Mouse (Mus musculus) midbrain, embryonic 10.5 days (tissue): Measurements from ENCODE around the gene Gnai2. TPM values are rescaled to one million over a fixed set of nuclear protein-coding genes. Genes with fewer than 3 reads are reported as not detected.

Source experiments
- DNase-seq: peaks from one replicate; pipeline ENCODE4 v3.0.0-alpha.2; 2017; ENCODE audit warnings: low spot score
- H3K27ac ChIP-seq: fragments of 300-500 bp; sonication (generic); replicated peaks from 2 replicates; pipeline ENCODE4 v1.5.1; 2016; ENCODE audit warnings: mild to moderate bottlenecking
- H3K27me3 ChIP-seq: fragments of 300-500 bp; sonication (generic); 2 replicates; pipeline ENCODE4 v1.6.1; 2016; ENCODE audit warnings: low read depth, mild to moderate bottlenecking; ENCODE audit not compliant: poor library complexity, severe bottlenecking
- H3K36me3 ChIP-seq: fragments of 300-500 bp; sonication (generic); 2 replicates; pipeline ENCODE4 v1.6.1; 2016; ENCODE audit warnings: mild to moderate bottlenecking, moderate library complexity
- H3K4me1 ChIP-seq: fragments of 300-500 bp; sonication (generic); 2 replicates; pipeline ENCODE4 v1.6.1; 2016
- H3K4me3 ChIP-seq: fragments of 300-500 bp; sonication (generic); 2 replicates; pipeline ENCODE4 v1.5.1; 2016; ENCODE audit warnings: mild to moderate bottlenecking, moderate library complexity
- H3K9me3 ChIP-seq: fragments of 300-500 bp; sonication (generic); replicated peaks from 2 replicates; pipeline ENCODE4 v1.6.1; 2016; ENCODE audit warnings: mild to moderate bottlenecking
- WGBS: fragments of 180-500 bp; shearing (Covaris S2); methylation state at CpG from one replicate; pipeline ENCODE4 v1.1.7; 2016; 5-methylcytosine and 5-hydroxymethylcytosine counted together
- polyA plus RNA-seq: library from polyadenylated mRNA; unstranded; fragments of >200 nt; fragmentation: Nextera tagmentation; extraction: Ambion mirVana; gene quantifications from 2 replicates; pipeline ENCODE4 v1.2.1, GENCODE M21; 2016

The Gnai2 gene
- polyA plus RNA-seq, 1 experiment from 2014 or later, result 629 TPM

GRCm38 (mm10) chr9:107600745-107601144, 34.4 kb downstream of the Gnai2 start:
- 0 out of 2 replicates have a peak, but pooled peaks cover 2% of the 10 kb centered on the region for H3K36me3 ChIP-seq
- H3K27ac ChIP-seq, result no peak overlapping the region
- WGBS, result 85% methylated on average over 12 of the region's 12 CpGs
- DNase-seq, result no peak
- no peaks in the 10 kb centered on the region for H3K9me3 ChIP-seq
- peaks cover 45% of the 10 kb centered on the region for H3K27me3 ChIP-seq
- H3K4me1 ChIP-seq, result peaks cover 47% of the 10 kb centered on the region
- H3K4me3 ChIP-seq, result no peak overlapping the region

GRCm38 (mm10) chr9:107599842-107600241, 35.3 kb downstream of the Gnai2 start:
- Histone ChIP-seq H3K4me1 (peaks cover 38% of the 10 kb centered on the region), H3K27ac (no peak overlapping the region), H3K9me3 (no peaks in the 10 kb centered on the region), H3K27me3 (peaks cover 44% of the 10 kb centered on the region), H3K36me3 (0 out of 2 replicates have a peak, but pooled peaks cover 3% of the 10 kb centered on the region), H3K4me3 (no peak overlapping the region)
- no peak for DNase-seq
- 74% methylated on average over 14 of the region's 14 CpGs for WGBS

GRCm38 (mm10) chr9:107599433-107599832, 35.7 kb downstream of the Gnai2 start:
- H3K27me3 ChIP-seq, result peaks cover 44% of the 10 kb centered on the region
- 89% methylated on average over 9 of the region's 9 CpGs for WGBS

GRCm38 (mm10) chr9:107598385-107598784, 36.8 kb downstream of the Gnai2 start:
- DNase-seq, result no peak
- no peak overlapping the region for H3K4me3 ChIP-seq
- H3K36me3 ChIP-seq, result peaks cover 18% of the 10 kb centered on the region
- 0 out of 2 replicates have a peak overlapping the region, but pooled peaks have one; percentile 34 for H3K27ac ChIP-seq
- peaks cover 35% of the 10 kb centered on the region for H3K27me3 ChIP-seq
- peaks cover 33% of the 10 kb centered on the region for H3K4me1 ChIP-seq
- 92% methylated on average over 5 of the region's 5 CpGs for WGBS
- no peaks in the 10 kb centered on the region for H3K9me3 ChIP-seq

More at GRCm38 (mm10) chr9:107599433-107599832, 35.7 kb downstream of the Gnai2 start:
- H3K4me3 ChIP-seq, result no peak overlapping the region
- H3K27ac ChIP-seq, result no peak overlapping the region
- peaks cover 7% of the 10 kb centered on the region; the same call in 1 of the 2 replicates for H3K36me3 ChIP-seq
- DNase-seq, result no peak
- peaks cover 34% of the 10 kb centered on the region for H3K4me1 ChIP-seq
- H3K9me3 ChIP-seq, result no peaks in the 10 kb centered on the region

- Histone ChIP-seq H3K27ac (no peak overlapping the region), H3K9me3 (no peaks in the 10 kb centered on the region), H3K27me3 (peaks cover 29% of the 10 kb centered on the region), H3K36me3 (peaks cover 33% of the 10 kb centered on the region), H3K4me1 (peaks cover 29% of the 10 kb centered on the region), H3K4me3 (no peak overlapping the region)
- DNase-seq, result no peak
- WGBS, result 91% methylated on average over 11 of the region's 11 CpGs
Measured at GRCm38 (mm10) chr9:107596619-107597569, 38.3 kb downstream of the Gnai2 start.

- no peak for DNase-seq
- Histone ChIP-seq H3K4me3 (no peak overlapping the region), H3K27ac (no peak overlapping the region), H3K9me3 (no peaks in the 10 kb centered on the region), H3K36me3 (peaks cover 57% of the 10 kb centered on the region), H3K4me1 (peaks cover 19% of the 10 kb centered on the region; the same call in 1 of the 2 replicates), H3K27me3 (peaks cover 9% of the 10 kb centered on the region)
- 82% methylated on average over 8 of the region's 8 CpGs for WGBS
Measured at GRCm38 (mm10) chr9:107594281-107595062, 40.7 kb downstream of the Gnai2 start.

GRCm38 (mm10) chr9:107593101-107593976, 41.8 kb downstream of the Gnai2 start:
- 87% methylated on average over 11 of the region's 11 CpGs for WGBS

GRCm38 (mm10) chr9:107590773-107591060, 44.5 kb downstream of the Gnai2 start:
- no peaks in the 10 kb centered on the region for H3K27me3 ChIP-seq
- DNase-seq, result no peak
- no peaks in the 10 kb centered on the region for H3K9me3 ChIP-seq
- WGBS, result 95% methylated on average over 6 of the region's 6 CpGs
- H3K27ac ChIP-seq, result no peak overlapping the region
- peaks cover 42% of the 10 kb centered on the region for H3K4me1 ChIP-seq
- H3K4me3 ChIP-seq, result no peak overlapping the region
- H3K36me3 ChIP-seq, result peaks cover 58% of the 10 kb centered on the region

More at GRCm38 (mm10) chr9:107593101-107593976, 41.8 kb downstream of the Gnai2 start:
- Histone ChIP-seq H3K9me3 (no peaks in the 10 kb centered on the region), H3K36me3 (peaks cover 60% of the 10 kb centered on the region), H3K4me3 (no peak overlapping the region), H3K27me3 (no peaks in the 10 kb centered on the region), H3K27ac (0 out of 2 replicates have a peak overlapping the region, but pooled peaks have one; percentile 28), H3K4me1 (peaks cover 29% of the 10 kb centered on the region)
- DNase-seq, result no peak

- 92% methylated on average over 25 of the region's 25 CpGs for WGBS
- H3K36me3 ChIP-seq, result peaks cover 58% of the 10 kb centered on the region
Measured at GRCm38 (mm10) chr9:107590058-107590772, 45.0 kb downstream of the Gnai2 start.

GRCm38 (mm10) chr9:107587833-107588639, 47.1 kb downstream of the Gnai2 start:
- H3K36me3 ChIP-seq, result peaks cover 52% of the 10 kb centered on the region
- peak overlapping the region; percentile 87 for H3K27ac ChIP-seq

More at GRCm38 (mm10) chr9:107590058-107590772, 45.0 kb downstream of the Gnai2 start:
- Histone ChIP-seq H3K27me3 (no peaks in the 10 kb centered on the region), H3K4me3 (0 out of 2 replicates have a peak overlapping the region, but pooled peaks have one; percentile 10), H3K9me3 (no peaks in the 10 kb centered on the region), H3K27ac (no peak overlapping the region), H3K4me1 (peaks cover 42% of the 10 kb centered on the region)
- no peak for DNase-seq

More at GRCm38 (mm10) chr9:107587833-107588639, 47.1 kb downstream of the Gnai2 start:
- DNase-seq, result no peak
- H3K27me3 ChIP-seq, result no peaks in the 10 kb centered on the region
- no peaks in the 10 kb centered on the region for H3K9me3 ChIP-seq
- peaks cover 31% of the 10 kb centered on the region for H3K4me1 ChIP-seq
- WGBS, result 9% methylated on average over 33 of the region's 33 CpGs
- peak overlapping the region; percentile 78 for H3K4me3 ChIP-seq
